Mouse (Mus musculus): ENCODE results near the gene Phgdh. TPM values are rescaled to one million over a fixed set of nuclear protein-coding genes. Genes with fewer than 3 reads are reported as not detected.
A peak's percentile ranks its signal among the peaks of the same experiment; 100 is the strongest.

The Phgdh gene
- total RNA-seq, 2 experiments from 2014 or later: 49.4 to 57.8 TPM

DNA sequence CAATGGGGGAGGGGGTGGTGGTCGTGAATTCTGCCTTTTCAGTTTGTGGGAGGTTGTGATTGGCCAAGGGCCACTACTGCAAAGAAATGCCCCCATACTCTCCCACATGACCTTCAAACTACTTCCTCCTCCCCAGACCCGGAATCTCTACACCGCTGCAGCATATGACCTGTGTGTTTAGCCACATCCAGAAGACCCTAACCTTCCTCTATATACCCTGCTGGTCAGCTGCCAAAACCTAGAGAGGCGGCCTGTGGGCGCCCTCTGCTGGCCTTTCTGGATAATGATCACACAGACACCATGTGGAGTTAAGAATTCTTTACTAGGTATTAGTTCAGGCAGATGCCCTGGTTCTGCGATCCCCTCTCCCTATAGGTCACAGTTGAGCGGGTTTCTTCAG, 26.9 kb downstream of the Phgdh start:
- intact Hi-C loops (cut with DNase I): loop anchor here (5.0 kb wide), 2 partner anchors 86 to 386 kb away; no protein-coding TSS in a partner anchor
- DNase-seq (ENCODE audit: extremely low spot score in 1 of 2, low spot score in 2 of 2): peak; percentile 50 to 59

GRCm38 (mm10) chr3:98310456-98310855, 29.3 kb downstream of the Phgdh start:
- no peak for DNase-seq (ENCODE audit: extremely low spot score in 1 of 2, low spot score in 2 of 2)
- intact Hi-C loops (cut with DNase I): loop anchor here (5.0 kb wide), 2 partner anchors 83 to 383 kb away; no protein-coding TSS in a partner anchor

DNA sequence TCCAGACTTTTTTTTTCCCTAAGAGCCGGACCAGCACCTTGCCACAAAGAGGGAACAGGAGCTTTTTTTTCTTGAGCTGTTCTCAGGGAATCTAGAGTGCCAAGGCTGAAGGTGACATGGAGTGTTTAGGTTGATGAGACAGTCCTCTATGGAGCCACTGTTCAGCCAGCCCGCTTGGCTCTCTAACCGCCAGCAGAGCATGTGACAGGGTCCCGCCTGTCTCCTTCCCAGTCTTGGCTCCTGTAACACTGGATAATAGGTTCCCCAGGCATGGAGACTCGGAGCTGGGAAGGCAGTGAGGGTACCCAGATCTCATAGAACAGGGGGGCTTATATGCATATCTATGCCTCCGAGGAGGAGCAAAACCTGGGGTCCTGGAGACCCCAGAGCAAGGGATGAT, 31.2 kb downstream of the Phgdh start:
- DNase-seq (ENCODE audit: extremely low spot score in 1 of 2, low spot score in 2 of 2): no peak
- intact Hi-C loops (cut with DNase I): no loop called here

- DNase-seq (ENCODE audit: extremely low spot score in 1 of 2, low spot score in 2 of 2): no peak
- intact Hi-C loops (cut with DNase I): no loop called here
Observed at GRCm38 (mm10) chr3:98301761-98302160, 38.0 kb downstream of the Phgdh start.

- intact Hi-C loops (cut with DNase I): no loop called here
- DNase-seq (ENCODE audit: extremely low spot score in 1 of 2, low spot score in 2 of 2): no peak
Observed at GRCm38 (mm10) chr3:98300266-98300665, 39.5 kb downstream of the Phgdh start.

DNA sequence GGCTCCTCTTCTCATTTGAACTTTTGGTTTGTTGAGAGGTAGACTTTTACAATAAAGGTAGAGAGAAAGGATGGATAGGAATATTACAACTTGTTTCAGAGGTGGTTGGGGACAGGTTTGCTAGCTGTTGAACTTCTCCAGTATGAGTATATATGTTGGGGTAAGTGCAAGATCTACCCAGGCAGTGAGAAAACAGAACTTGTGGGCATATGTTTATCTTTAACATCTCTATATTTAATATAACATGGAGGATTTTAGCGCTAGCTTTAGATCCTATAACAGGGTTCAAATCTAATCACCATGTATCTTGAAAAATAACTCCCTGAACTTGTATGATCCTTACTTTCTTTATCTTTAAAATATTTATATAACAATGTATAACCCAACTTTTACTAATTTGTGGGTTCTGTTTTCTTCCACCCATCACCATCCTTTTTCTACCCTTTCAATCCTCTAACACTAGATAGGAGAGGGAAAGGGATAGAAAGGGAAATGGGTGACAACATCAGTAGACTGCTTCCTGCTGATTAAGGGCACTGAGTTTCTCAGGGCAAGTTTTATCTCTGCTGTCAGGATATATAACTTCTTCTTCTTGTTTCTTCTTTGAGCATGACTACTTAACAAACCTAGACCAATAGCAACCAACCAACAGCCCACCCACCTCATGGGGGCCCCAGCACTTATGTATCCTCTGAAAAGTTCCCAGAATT, 40.2 kb downstream of the Phgdh start:
- intact Hi-C loops (cut with DNase I): no loop called here

GRCm38 (mm10) chr3:98295965-98296364, 43.8 kb downstream of the Phgdh start:
- intact Hi-C loops (cut with DNase I): no loop called here
- no peak for DNase-seq (ENCODE audit: extremely low spot score in 1 of 2, low spot score in 2 of 2)

More for the DNA sequence above, 40.2 kb downstream of the Phgdh start:
- DNase-seq (ENCODE audit: extremely low spot score in 1 of 2, low spot score in 2 of 2): no peak

DNA sequence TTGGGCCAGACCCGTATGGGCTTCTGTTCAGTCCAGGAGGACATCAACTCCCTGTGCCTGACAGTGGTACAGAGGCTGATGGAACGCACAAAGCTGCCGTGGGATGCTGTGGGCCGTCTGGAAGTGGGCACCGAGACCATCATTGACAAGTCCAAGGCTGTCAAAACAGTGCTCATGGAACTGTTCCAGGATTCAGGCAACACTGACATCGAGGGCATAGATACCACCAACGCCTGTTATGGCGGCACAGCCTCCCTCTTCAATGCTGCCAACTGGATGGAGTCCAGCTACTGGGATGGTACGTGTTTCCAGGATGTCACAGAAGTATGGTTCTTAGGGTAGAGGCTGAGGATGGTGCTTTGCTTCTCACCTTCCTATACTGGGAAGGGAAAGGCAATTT, 48.7 kb downstream of the Phgdh start:
- intact Hi-C loops (cut with DNase I): no loop called here
- DNase-seq (ENCODE audit: extremely low spot score in 1 of 2, low spot score in 2 of 2): no peak

DNA sequence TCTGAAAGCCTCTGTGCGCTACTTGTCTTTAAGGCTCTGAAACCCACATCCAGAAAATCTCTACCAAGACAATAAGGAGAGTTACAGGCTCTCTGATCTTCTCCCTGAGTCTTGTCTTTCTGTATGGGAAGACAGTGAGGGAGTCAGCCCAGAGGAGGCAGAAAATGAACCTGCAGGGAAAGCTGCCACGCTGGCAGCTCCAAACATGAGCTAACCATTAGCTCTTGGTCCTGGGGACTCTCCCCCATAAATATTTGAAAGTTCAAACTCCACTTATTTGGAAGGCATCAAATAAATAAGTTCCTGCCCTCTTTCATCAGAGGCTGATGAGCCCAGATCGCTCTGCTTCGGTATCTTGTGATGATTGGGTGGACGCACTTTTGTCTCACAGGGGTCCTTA, 56.6 kb downstream of the Phgdh start:
- intact Hi-C loops (cut with DNase I): no loop called here
- DNase-seq (ENCODE audit: extremely low spot score in 1 of 2, low spot score in 2 of 2): no peak

DNA sequence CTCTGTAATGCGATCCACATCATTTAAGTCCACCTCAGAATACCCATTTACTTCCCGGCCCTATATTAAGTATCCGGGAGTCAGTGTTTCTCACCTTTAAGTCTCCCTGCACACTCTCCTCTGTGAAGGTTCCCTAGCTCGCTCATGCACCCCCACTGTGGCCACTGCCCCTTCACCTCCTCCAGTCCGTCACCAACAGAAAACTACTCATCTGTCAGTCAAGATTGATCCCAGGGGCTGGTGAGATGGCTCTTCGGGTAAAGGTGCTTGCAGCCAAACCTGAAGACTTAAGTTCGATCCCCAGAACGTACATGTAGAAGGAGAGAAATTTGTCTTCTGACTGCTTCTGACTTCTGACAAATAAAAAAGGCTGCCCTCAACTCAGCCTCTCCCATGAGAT, 57.4 kb downstream of the Phgdh start:
- intact Hi-C loops (cut with DNase I): no loop called here
- no peak for DNase-seq (ENCODE audit: extremely low spot score in 1 of 2, low spot score in 2 of 2)

- DNase-seq (ENCODE audit: extremely low spot score in 1 of 2, low spot score in 2 of 2): peak; percentile 64 to 71
- intact Hi-C loops (cut with DNase I): no loop called here
Observed at GRCm38 (mm10) chr3:98280933-98281678, 58.7 kb downstream of the Phgdh start.

- intact Hi-C loops (cut with DNase I): no loop called here
- DNase-seq (ENCODE audit: extremely low spot score in 1 of 2, low spot score in 2 of 2): peak; percentile 2 to 86
Observed at GRCm38 (mm10) chr3:98280204-98280932, 59.4 kb downstream of the Phgdh start, which contains the start of gene Hmgcs2. Gene Hmgcs2 (plus strand): TSS chr3:98280435.

DNA sequence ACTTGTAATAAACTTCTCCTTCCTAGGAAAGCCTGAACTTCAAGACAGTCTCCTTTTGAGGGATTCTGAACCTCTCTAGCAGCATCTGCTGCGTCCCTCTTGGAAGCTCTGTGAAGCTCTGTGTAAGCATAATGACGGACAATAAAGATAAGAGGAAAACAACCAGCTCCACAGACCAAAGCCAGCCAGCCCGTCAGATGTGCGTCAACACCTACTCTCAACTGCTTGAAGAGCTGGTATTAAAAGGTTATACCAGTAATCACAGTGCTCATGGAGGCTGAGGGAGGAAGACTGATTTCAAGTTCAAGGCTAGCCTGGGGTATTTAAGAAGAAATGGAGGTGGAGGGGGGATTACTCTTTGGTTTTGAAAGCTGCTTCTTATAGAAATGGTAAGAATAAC, 60.1 kb downstream of the Phgdh start:
- intact Hi-C loops (cut with DNase I): no loop called here
- DNase-seq (ENCODE audit: extremely low spot score in 1 of 2, low spot score in 2 of 2): no peak

- intact Hi-C loops (cut with DNase I): no loop called here
- no peak for DNase-seq (ENCODE audit: extremely low spot score in 1 of 2, low spot score in 2 of 2)
Observed at GRCm38 (mm10) chr3:98273623-98274398, 66.0 kb downstream of the Phgdh start.

GRCm38 (mm10) chr3:98267249-98267651, 72.5 kb downstream of the Phgdh start:
- intact Hi-C loops (cut with DNase I): no loop called here
- peak; percentile 4 to 70 for DNase-seq (ENCODE audit: extremely low spot score in 1 of 2, low spot score in 2 of 2)
